11 mouse cellular contexts compared by ENCODE assay signal in the genomic region with DNA sequence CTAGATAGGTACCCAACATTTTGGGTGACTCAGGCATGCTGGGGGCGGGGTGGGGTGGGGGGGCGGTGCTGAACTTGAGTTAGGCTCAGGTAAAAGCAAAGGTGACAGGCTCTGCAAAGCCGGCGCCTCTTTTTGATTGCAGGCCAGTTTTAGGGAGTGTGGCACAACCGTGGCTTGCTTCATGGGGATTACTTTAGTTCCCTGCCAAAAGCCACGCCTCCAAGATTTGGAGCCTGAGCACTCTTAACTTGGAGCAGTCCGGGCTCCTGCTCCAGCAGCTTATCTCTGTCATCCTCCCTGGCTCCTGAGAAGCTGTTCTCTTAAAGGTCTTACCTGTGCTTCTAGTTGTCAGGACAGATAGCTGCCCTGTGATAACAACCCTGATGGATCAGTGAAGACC. TPM values are rescaled to one million over a fixed set of nuclear protein-coding genes. Genes with fewer than 3 reads are reported as not detected.
A peak's percentile ranks its signal among the peaks of the same experiment; 100 is the strongest.
DNase-seq lines count a peak whose midpoint lies in the region.
"Had no signal": no experiment of that assay in that cellular context is flagged by ENCODE, and none has a peak within 500 bp of the region (broad histone marks: within the 10 kb centered on the region; RNA-seq: fewer than 3 reads in every experiment).

No protein-coding gene starts in this region.

- peak; percentile 58 for DNase-seq in adrenal gland, postnatal 14 days
- DNase-seq in adrenal gland, adult 18-20 months (ENCODE audit: low spot score in 2 of 2), result no peak
- DNase-seq in urinary bladder, postnatal 14 days (ENCODE audit: low spot score), result peak; percentile 21
- DNase-seq in urinary bladder, adult 2 months (ENCODE audit: low spot score), result no peak
- peak; percentile 23 to 38 for DNase-seq in adrenal gland, postnatal 36 days
- no peak for DNase-seq in ovary, postnatal 36 days (ENCODE audit: low spot score)
- DNase-seq: cerebellum, adult 11-12 months; cerebellum, adult 9-10 months; cerebellum, postnatal 25 days; gastrocnemius, postnatal 10 days; kidney, adult 11 months had no signal

RNA-seq across cellular contexts. Expression of gene Gk5, which starts 21.8 kb away (rescaled TPM):
- 8.6 and 11.3 TPM in 2 replicates for total RNA-seq in adrenal gland, postnatal 14 days (2021)
- 1 to 10 TPM; 3.8 to 4.5 TPM for total RNA-seq in adrenal gland, adult 18-20 months (2021)
- polyA plus RNA-seq in urinary bladder, adult 2 months (2012; rRNA removed), result 6.0 and 6.5 TPM in 2 replicates
- 1 to 10 TPM; 8.0 to 8.3 TPM for total RNA-seq in adrenal gland, postnatal 36 days (2021)

RNA-seq across cellular contexts. Expression of gene Tfdp2, which starts 55.1 kb away (rescaled TPM):
- 55.5 and 66.5 TPM in 2 replicates for total RNA-seq in adrenal gland, postnatal 14 days (2021)
- total RNA-seq in adrenal gland, adult 18-20 months (2021), result 10 to 100 TPM; 45.7 to 60.1 TPM
- 14.9 and 20.3 TPM in 2 replicates for polyA plus RNA-seq in urinary bladder, adult 2 months (2012; rRNA removed)
- total RNA-seq in adrenal gland, postnatal 36 days (2021), result 10 to 100 TPM; 71.3 to 80.1 TPM

Comparison
In these comparisons a context has a peak if more than half of its experiments do, and no peak if none do; other contexts are left out.
1. DNase-seq: peak in adrenal gland, postnatal 14 days (single experiment), urinary bladder, postnatal 14 days (single experiment) and adrenal gland, postnatal 36 days (2 of 2); none in adrenal gland, adult 18-20 months (0 of 2), urinary bladder, adult 2 months (single experiment) and ovary, postnatal 36 days (single experiment).